Mouse (Mus musculus) myocyte (in vitro differentiated cells): ENCODE results near the gene Ets2.

Experiments used
- POLR2A ChIP-seq: IDR thresholded peaks from one replicate; pipeline ENCODE4 v1.6.1; 2011; ENCODE audit warnings: low read depth, mild to moderate bottlenecking, control low read depth, moderate library complexity; ENCODE audit not compliant: insufficient read length
- TCF12 ChIP-seq: IDR thresholded peaks from one replicate; pipeline ENCODE4 v1.6.1; 2011; ENCODE audit warnings: mild to moderate bottlenecking, control low read depth; ENCODE audit not compliant: poor library complexity, insufficient read depth, severe bottlenecking

DNA sequence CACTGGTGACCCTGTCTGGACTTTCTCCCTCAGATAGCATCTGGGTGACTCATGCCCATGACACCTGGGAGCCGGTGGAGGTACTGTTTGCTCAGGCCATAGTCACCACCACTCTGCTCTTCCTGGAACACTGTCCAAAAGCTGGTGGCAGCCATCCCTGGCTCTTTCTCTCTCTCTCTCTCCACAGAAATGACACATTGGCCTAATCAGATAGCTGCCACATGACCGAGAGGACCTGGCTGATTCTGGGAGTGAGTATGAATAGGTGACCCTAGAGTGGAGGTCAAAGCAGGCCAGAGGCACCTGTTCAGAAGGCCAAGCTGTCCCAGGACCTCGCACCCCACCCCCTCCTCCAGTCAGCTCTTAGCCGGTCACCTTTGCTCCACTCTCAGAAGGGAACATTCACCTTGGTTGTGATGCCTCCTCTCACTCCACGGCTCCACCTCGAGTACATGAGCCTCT, 19.4 kb upstream of the Ets2 start:
- TF ChIP-seq TCF12 (no peak), POLR2A (no peak)
